Mouse (Mus musculus): ENCODE measurements at regions not wholly inside any gene's neighbourhood (a gene's known extent, or its start where the extent isn't known, plus 50 kb on each side); places are given as distances from the start of the nearest gene placed in this dataset.
A peak's percentile ranks its signal among the peaks of the same experiment; 100 is the strongest.
"Not testable (repeated sequence)": the region's sequence is repeated elsewhere in the genome, so short reads cannot be mapped to it uniquely, and the experiment has no call there.

DNA sequence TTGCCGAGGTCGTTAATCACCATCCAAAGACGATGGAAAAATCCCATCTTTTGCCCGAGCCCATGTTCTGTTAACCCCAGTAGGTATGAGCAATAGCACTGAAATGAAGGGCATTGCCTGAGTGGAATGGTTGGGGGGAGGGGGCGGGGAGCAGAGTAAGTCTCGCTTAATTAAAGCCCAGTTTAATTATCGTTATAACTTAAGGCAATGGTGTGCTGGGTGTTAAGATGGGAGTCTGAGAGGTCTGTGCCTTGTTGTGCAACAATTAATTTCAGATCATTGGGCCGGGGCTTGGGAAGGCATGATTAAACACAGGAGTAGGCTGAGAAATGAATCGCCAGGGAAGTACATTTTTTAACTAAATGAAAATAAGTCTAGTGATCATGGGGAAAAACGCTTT is 689.6 kb upstream of the Gm19410 start:
- Histone ChIP-seq H3K4me2 (ENCODE audit: low read depth, low read length) (no peak overlapping the region), H3K9ac (replicated peaks; ENCODE audit: low read length) (no peak overlapping the region), H3K4me1 (ENCODE audit: insufficient read depth, low read length) (no peaks in the 10 kb centered on the region), H3K4me3 (ENCODE audit: low read length) (no peak overlapping the region), H3K36me3 (ENCODE audit: insufficient read depth, low read length) (no peaks in the 10 kb centered on the region), H3K9me3 (ENCODE audit: low read length) (no peaks in the 10 kb centered on the region), H3K27me3 (ENCODE audit: insufficient read depth, low read length) (no peaks in the 10 kb centered on the region), H3K27ac (no peak overlapping the region)
- 72% methylated on average over 10 of the region's 10 CpGs for WGBS
- DNase-seq (ENCODE audit: low spot score), result no peak
- no peak for ATAC-seq
- no peak for TF ChIP-seq CTCF (IDR thresholded peaks at IDR 0.05; ENCODE audit: low read depth)

DNA sequence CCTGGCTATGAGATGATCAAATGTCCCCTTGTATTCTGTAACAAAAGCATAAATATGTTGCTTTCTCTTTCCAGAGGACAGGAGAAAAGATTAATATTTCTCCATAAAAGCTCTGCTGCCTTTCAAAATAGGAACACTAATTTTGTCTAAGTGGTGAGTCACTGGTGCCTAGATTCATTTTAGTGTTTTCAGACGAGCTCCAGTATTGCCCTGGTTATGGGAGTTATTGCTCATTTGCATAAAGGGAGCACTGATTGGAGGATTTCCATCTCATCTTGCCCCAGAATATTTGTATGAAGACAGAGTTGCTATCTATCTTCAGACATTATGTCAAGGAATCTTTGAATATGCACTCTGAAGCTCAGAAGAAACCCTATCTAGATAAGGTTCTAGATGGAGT is 682.4 kb upstream of the Gm19410 start:
- WGBS, result 46% methylated on average over 1 of the region's 1 CpGs

DNA sequence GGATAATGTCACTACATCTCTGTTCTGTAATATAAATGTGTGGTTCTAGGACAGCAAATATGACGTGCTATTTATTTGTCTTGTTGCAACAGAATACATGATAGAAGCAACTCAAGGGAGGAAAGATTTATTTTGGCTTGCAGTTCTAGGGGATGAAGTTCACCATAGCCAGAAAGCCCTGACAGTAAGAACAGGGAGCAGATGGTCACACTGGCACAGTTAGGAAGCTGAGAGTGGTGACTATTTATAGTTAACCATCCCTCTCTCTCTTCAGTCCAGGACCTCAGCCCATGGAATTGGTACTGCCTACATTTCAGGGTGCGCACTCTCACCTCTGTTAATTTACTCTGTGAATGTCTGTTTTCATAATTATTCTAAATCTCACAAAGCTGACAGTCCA is 678.5 kb upstream of the Gm19410 start:
- TF ChIP-seq CTCF (IDR thresholded peaks at IDR 0.05; ENCODE audit: low read depth), result no peak
- Histone ChIP-seq H3K9me3 (ENCODE audit: low read length) (no peaks in the 10 kb centered on the region), H3K4me3 (ENCODE audit: low read length) (no peak overlapping the region), H3K27me3 (ENCODE audit: insufficient read depth, low read length) (no peaks in the 10 kb centered on the region), H3K27ac (no peak overlapping the region), H3K4me1 (ENCODE audit: insufficient read depth, low read length) (peaks cover 4% of the 10 kb centered on the region; the same call in 1 of the 2 replicates), H3K9ac (replicated peaks; ENCODE audit: low read length) (no peak overlapping the region), H3K4me2 (ENCODE audit: low read depth, low read length) (no peak overlapping the region), H3K36me3 (ENCODE audit: insufficient read depth, low read length) (no peaks in the 10 kb centered on the region)
- ATAC-seq (no peak), DNase-seq (ENCODE audit: low spot score) (no peak)
- 93% methylated on average over 2 of the region's 2 CpGs for WGBS

More for the DNA sequence above, 682.4 kb upstream of the Gm19410 start:
- Histone ChIP-seq H3K9me3 (ENCODE audit: low read length) (no peaks in the 10 kb centered on the region), H3K27ac (no peak overlapping the region), H3K4me1 (ENCODE audit: insufficient read depth, low read length) (no peaks in the 10 kb centered on the region), H3K27me3 (ENCODE audit: insufficient read depth, low read length) (no peaks in the 10 kb centered on the region), H3K36me3 (ENCODE audit: insufficient read depth, low read length) (no peaks in the 10 kb centered on the region), H3K4me3 (ENCODE audit: low read length) (no peak overlapping the region), H3K9ac (replicated peaks; ENCODE audit: low read length) (no peak overlapping the region), H3K4me2 (ENCODE audit: low read depth, low read length) (no peak overlapping the region)
- ATAC-seq (no peak), DNase-seq (ENCODE audit: low spot score) (no peak)
- no peak for TF ChIP-seq CTCF (IDR thresholded peaks at IDR 0.05; ENCODE audit: low read depth)

DNA sequence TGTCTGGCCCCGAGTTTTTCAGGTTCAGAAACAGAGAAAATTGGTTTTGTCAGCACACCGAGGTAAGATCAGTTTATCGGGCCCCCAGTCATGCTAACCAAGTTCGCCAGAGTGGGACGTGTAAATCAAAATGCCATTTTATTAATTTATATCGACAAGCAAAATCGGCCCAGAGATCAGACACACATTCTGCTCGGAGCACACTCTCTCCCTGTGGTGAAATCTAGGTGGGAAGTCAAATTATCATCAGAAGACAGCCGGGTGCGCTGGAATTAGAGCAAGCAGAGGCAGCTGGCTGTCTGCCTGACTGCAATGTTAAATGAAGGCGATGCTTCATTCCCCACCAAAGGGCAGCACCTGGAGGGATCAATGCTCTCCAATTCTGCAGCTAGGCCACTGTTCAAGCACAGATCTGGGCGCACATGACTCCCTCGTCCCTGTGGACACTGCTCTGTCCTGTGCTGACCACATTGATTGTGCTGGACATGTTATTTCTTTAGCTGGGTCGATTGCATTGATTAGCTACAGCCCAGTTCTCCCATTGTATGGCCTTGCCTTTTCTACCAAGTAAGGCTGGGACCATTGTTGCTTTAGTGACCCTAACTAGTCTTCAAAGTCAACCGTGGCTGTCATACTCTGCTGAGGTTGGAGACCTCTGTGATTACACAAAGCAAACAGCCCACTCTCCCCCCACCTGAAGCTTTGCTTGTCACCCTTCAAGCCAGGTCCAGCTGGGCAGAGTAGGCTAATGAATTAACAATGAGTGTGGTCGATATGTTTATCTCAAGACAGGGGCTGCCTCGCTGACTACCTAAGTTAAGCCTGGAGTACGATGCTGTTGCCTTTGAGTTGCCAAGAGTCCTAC is 677.0 kb upstream of the Gm19410 start:
- Histone ChIP-seq H3K36me3 (ENCODE audit: insufficient read depth, low read length) (no peaks in the 10 kb centered on the region), H3K27me3 (ENCODE audit: insufficient read depth, low read length) (no peaks in the 10 kb centered on the region), H3K4me1 (ENCODE audit: insufficient read depth, low read length) (peaks cover 4% of the 10 kb centered on the region; the same call in 1 of the 2 replicates), H3K4me2 (ENCODE audit: low read depth, low read length) (no peak overlapping the region), H3K9me3 (ENCODE audit: low read length) (no peaks in the 10 kb centered on the region), H3K4me3 (ENCODE audit: low read length) (no peak overlapping the region), H3K27ac (no peak overlapping the region), H3K9ac (replicated peaks; ENCODE audit: low read length) (no peak overlapping the region)
- 0 out of 2 replicates have a peak, but pooled peaks have one; percentile 45 for ATAC-seq
- peak; percentile 34 for DNase-seq (ENCODE audit: low spot score)
- TF ChIP-seq CTCF (IDR thresholded peaks at IDR 0.05; ENCODE audit: low read depth), result no peak
- 45% methylated on average over 18 of the region's 18 CpGs for WGBS

DNA sequence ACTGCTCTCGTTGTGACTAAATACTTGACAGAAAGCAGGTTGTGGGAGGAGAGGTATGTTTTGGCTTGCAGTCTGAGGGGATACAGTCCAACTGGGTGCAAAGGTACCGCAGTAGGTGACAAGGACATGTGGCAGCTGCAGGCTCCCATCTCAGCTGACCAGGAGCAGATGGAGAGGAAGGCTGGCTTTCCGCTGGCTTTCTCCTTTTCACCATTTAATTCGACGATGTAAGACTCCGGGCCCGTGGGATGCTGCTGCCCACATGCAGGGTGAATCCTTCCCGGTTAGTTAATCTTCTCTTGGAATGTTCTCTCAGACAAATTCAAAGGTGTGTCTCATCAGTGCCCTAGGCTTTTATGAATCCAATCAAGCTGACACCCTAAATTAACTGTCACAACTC is 676.1 kb upstream of the Gm19410 start:
- H3K36me3 ChIP-seq (ENCODE audit: insufficient read depth, low read length), result no peaks in the 10 kb centered on the region
- H3K4me2 ChIP-seq (ENCODE audit: low read depth, low read length), result no peak overlapping the region
- H3K4me3 ChIP-seq (ENCODE audit: low read length), result no peak overlapping the region
- TF ChIP-seq CTCF (IDR thresholded peaks at IDR 0.05; ENCODE audit: low read depth), result no peak
- ATAC-seq (no peak), DNase-seq (ENCODE audit: low spot score) (no peak)
- no peak overlapping the region for H3K27ac ChIP-seq
- no peaks in the 10 kb centered on the region for H3K27me3 ChIP-seq (ENCODE audit: insufficient read depth, low read length)
- 79% methylated on average over 8 of the region's 8 CpGs for WGBS
- peaks cover 4% of the 10 kb centered on the region; the same call in 1 of the 2 replicates for H3K4me1 ChIP-seq (ENCODE audit: insufficient read depth, low read length)
- no peak overlapping the region for H3K9ac ChIP-seq (replicated peaks; ENCODE audit: low read length)
- no peaks in the 10 kb centered on the region for H3K9me3 ChIP-seq (ENCODE audit: low read length)

DNA sequence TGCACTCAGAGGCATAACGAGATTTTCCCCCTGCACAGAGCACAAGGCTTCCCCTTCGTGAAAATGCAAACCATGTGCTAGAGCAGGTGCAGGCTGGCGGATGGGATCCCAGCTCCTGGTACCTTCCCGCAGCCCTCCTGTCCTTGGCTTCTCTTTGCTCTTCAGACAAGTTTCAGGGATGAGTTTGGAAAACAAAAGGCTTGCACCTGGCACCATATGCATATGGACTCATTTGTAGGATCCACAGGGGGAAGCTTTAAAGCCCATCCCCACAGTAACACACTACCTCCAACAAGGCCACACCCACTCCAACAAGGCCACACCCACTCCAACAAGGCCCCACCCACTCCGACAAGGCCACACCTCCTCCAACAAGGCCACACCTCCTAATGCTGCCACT is 663.9 kb upstream of the Gm19410 start:
- no peak for DNase-seq (ENCODE audit: low spot score)
- Histone ChIP-seq H3K4me3 (ENCODE audit: low read length) (no peak overlapping the region), H3K27me3 (ENCODE audit: insufficient read depth, low read length) (no peaks in the 10 kb centered on the region), H3K36me3 (ENCODE audit: insufficient read depth, low read length) (no peaks in the 10 kb centered on the region), H3K9ac (replicated peaks; ENCODE audit: low read length) (no peak overlapping the region), H3K4me1 (ENCODE audit: insufficient read depth, low read length) (no peaks in the 10 kb centered on the region), H3K4me2 (ENCODE audit: low read depth, low read length) (no peak overlapping the region), H3K27ac (no peak overlapping the region), H3K9me3 (ENCODE audit: low read length) (no peaks in the 10 kb centered on the region)
- WGBS, result 67% methylated on average over 5 of the region's 5 CpGs
- ATAC-seq, result no peak
- TF ChIP-seq CTCF (IDR thresholded peaks at IDR 0.05; ENCODE audit: low read depth), result no peak

DNA sequence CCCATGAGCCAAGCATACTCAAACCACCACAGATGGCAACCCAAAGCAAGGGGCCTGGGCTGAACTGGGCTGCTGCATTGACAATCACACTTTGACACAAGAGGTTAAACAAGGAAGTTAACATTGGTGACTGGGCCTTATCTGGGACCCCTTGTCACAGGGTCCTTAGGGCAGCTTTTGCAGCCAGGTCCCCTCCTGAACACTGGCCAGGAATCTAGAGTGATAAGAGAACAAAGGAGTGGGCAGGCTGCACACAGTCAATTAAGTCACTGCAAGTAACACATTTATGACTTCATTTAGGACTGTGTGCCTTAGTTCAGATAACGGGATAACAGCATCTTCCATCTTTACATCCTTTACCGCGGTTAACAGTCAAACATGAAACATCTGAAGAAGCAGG is 663.5 kb upstream of the Gm19410 start:
- not testable (repeated sequence) for H3K27ac ChIP-seq; H3K9me3 ChIP-seq (ENCODE audit: low read length); H3K36me3 ChIP-seq (ENCODE audit: insufficient read depth, low read length); DNase-seq (ENCODE audit: low spot score); H3K9ac ChIP-seq (replicated peaks; ENCODE audit: low read length); ATAC-seq; H3K4me2 ChIP-seq (ENCODE audit: low read depth, low read length); H3K4me3 ChIP-seq (ENCODE audit: low read length); H3K4me1 ChIP-seq (ENCODE audit: insufficient read depth, low read length); H3K27me3 ChIP-seq (ENCODE audit: insufficient read depth, low read length)
- 94% methylated on average over 3 of the region's 3 CpGs for WGBS

DNA sequence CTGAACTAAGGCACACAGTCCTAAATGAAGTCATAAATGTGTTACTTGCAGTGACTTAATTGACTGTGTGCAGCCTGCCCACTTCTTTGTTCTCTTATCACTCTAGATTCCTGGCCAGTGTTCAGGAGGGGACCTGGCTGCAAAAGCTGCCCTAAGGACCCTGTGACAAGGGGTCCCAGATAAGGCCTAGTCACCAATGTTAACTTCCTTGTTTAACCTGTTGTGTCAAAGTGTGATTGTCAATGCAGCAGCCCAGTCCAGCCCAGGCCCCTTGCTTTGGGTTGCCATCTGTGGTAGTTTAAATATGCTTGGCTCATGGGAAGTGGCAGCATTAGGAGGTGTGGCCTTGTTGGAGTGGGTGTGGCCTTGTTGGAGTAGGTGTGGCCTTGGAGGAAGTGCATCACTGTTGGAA is 661.1 kb upstream of the Gm19410 start:
- H3K36me3 ChIP-seq (ENCODE audit: insufficient read depth, low read length); H3K4me1 ChIP-seq (ENCODE audit: insufficient read depth, low read length); H3K9ac ChIP-seq (replicated peaks; ENCODE audit: low read length); DNase-seq (ENCODE audit: low spot score); H3K4me2 ChIP-seq (ENCODE audit: low read depth, low read length); H3K27me3 ChIP-seq (ENCODE audit: insufficient read depth, low read length); H3K9me3 ChIP-seq (ENCODE audit: low read length); ATAC-seq; H3K4me3 ChIP-seq (ENCODE audit: low read length); H3K27ac ChIP-seq: not testable (repeated sequence)
